Mouse (Mus musculus): ENCODE results near the gene Cd4. TPM values are rescaled to one million over a fixed set of nuclear protein-coding genes. Genes with fewer than 3 reads are reported as not detected.

Gene Cd4
- polyA plus RNA-seq, 1 experiment from 2014 or later: 0.28 TPM

DNA sequence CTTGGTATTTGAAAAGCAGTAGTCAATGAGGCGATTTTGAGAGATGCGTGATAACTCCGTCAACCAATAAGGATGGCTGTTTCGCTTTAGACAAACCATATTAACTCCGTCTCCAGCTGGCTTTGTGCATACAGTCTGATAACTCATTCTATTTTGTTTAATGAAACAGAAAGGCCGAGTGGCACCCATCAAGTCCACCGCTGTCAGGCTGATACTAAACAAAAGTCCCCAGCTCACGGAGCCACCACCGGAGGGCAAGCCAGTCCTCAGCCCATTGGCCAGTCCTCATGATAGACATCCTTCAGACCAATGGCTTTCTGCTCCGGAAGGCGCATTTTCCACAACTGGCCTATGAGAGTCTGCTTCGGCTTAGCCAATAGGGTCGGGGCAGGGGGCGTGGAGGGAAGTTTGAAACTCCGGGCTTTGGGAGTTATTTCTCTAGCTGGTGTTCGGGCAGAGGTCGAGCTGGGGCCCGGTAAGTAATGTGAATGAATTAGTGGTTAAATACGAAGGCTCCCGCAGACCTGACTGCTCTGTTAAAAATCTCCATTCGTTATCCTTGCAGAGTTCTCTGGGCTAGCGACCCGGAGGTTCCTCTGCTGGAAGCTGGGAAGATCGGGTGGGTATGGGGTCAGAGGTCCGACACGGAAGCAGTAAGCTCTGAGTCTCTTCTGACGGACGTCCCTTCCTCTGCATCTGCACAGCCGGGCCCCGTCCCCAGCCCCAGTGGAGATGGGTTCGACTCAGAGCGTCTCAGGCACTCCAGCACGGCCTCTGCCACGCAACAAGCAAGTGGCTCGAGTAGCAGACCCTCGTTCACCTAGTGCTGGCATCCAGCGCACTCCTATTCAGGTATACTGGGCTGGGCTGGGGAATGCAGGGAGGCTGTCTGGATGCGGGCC, 58.0 kb downstream of the Cd4 start:
- peak; percentile 21; the same call in 1 of the 2 replicates for TF ChIP-seq CTCF (IDR thresholded peaks at IDR 0.05; ENCODE audit: low read depth)
- WGBS: under 1% methylated on average over 38 of the region's 38 CpGs
- H3K27me3 ChIP-seq (ENCODE audit: insufficient read depth, low read length): no peaks in the 10 kb centered on the region
- H3K4me3 ChIP-seq (replicated peaks; ENCODE audit: low read depth, low read length): peak overlapping the region; percentile 67
- H3K4me2 ChIP-seq (ENCODE audit: low read length): peak overlapping the region; percentile 74
- no peaks in the 10 kb centered on the region for H3K9me3 ChIP-seq (replicated peaks; ENCODE audit: low read length)
- peak; percentile 98 for DNase-seq (ENCODE audit: low spot score)
- peak; percentile 87 for ATAC-seq (replicated peaks; ENCODE audit: low FRiP score, low read depth)
- H3K36me3 ChIP-seq (ENCODE audit: insufficient read depth, low read length): peaks cover 9% of the 10 kb centered on the region
- H3K27ac ChIP-seq: peak overlapping the region; percentile 92
- peak overlapping the region; percentile 70 for H3K9ac ChIP-seq (ENCODE audit: low read depth, low read length)
- H3K4me1 ChIP-seq (replicated peaks; ENCODE audit: insufficient read depth, low read length): peaks cover 5% of the 10 kb centered on the region; the same call in 1 of the 2 replicates

- ATAC-seq (replicated peaks; ENCODE audit: low FRiP score, low read depth) (peak; percentile 94), DNase-seq (ENCODE audit: low spot score) (peak; percentile 100)
- TF ChIP-seq CTCF (IDR thresholded peaks at IDR 0.05; ENCODE audit: low read depth): peak; percentile 45
- peak within 1 kb of the TSS; percentile 92 for H3K27ac ChIP-seq
- peak within 1 kb of the TSS; percentile 70 for H3K9ac ChIP-seq (ENCODE audit: low read depth, low read length)
- no peaks in the 10 kb centered on the region for H3K9me3 ChIP-seq (replicated peaks; ENCODE audit: low read length)
- no peaks in the 10 kb centered on the region for H3K27me3 ChIP-seq (ENCODE audit: insufficient read depth, low read length)
- peaks cover 18% of the 10 kb centered on the region for H3K36me3 ChIP-seq (ENCODE audit: insufficient read depth, low read length)
- H3K4me3 ChIP-seq (replicated peaks; ENCODE audit: low read depth, low read length): peak within 1 kb of the TSS; percentile 67
- under 1% methylated on average over 55 of the region's 55 CpGs for WGBS
- H3K4me1 ChIP-seq (replicated peaks; ENCODE audit: insufficient read depth, low read length): peaks cover 5% of the 10 kb centered on the region; the same call in 1 of the 2 replicates
- H3K4me2 ChIP-seq (ENCODE audit: low read length): peak within 1 kb of the TSS; percentile 89
Measured at GRCm38 (mm10) chr6:124828868-124829798, 58.9 kb downstream of the Cd4 start, which contains the start of the genes Usp5 and Cdca3. Usp5 (minus strand) TSS chr6:124829484. Cdca3 (plus strand) TSS chr6:124829547.

DNA sequence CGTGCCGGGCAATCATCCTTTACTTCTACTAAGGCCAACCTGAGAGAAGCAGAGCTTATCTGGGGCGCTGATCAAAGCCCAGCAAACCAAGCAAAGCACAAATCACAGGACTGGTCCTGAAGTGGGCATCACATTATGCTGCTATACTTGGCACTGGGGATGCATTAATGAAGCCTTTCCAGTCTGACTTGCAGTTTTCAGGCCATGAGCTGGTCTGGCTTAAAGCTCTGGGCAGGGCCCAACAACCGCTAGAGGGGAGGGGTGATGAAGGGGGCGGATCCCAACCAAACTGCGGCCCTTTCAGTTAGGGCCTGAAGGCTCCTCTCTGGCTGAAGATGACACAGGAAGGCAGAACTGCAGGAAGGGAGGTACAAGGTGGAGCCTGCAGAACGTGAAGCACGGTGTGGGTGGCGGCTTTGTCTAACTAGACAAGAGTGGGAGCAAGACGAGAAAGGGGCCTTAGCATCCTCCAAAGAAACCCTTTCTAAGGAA, 59.9 kb downstream of the Cd4 start:
- Histone ChIP-seq H3K9me3 (replicated peaks; ENCODE audit: low read length) (no peaks in the 10 kb centered on the region), H3K36me3 (ENCODE audit: insufficient read depth, low read length) (peaks cover 28% of the 10 kb centered on the region), H3K27ac (peak overlapping the region; percentile 38; the same call in 1 of the 2 replicates), H3K4me2 (ENCODE audit: low read length) (peak overlapping the region; percentile 89), H3K4me1 (replicated peaks; ENCODE audit: insufficient read depth, low read length) (peaks cover 5% of the 10 kb centered on the region; the same call in 1 of the 2 replicates), H3K4me3 (replicated peaks; ENCODE audit: low read depth, low read length) (peak overlapping the region; percentile 67), H3K9ac (ENCODE audit: low read depth, low read length) (peak overlapping the region; percentile 52), H3K27me3 (ENCODE audit: insufficient read depth, low read length) (no peaks in the 10 kb centered on the region)
- peak; percentile 23; the same call in 1 of the 2 replicates for TF ChIP-seq CTCF (IDR thresholded peaks at IDR 0.05; ENCODE audit: low read depth)
- WGBS: 17% methylated on average over 10 of the region's 10 CpGs
- no peak for ATAC-seq (replicated peaks; ENCODE audit: low FRiP score, low read depth)
- DNase-seq (ENCODE audit: low spot score): peak; percentile 61

DNA sequence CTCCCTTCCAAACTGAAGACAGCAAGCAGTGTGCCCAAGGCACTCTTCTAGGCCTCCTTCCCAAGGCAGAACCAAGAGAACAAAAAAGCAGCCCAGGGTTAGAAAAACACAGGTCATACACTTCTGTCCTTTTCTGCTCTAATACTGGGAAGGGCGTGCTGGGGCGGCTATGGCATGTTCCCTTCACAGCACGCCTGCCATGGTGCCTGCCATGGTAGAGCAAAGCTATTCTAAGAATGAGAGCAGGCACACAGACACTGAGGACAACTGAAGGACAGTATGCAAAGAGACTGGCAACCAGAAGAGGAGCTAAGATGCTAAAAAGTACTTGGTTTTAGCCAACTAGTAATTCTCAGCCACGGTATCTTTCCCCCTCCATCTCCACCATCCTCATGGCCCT, 66.0 kb downstream of the Cd4 start:
- no peaks in the 10 kb centered on the region for H3K9me3 ChIP-seq (replicated peaks; ENCODE audit: low read length)

DNA sequence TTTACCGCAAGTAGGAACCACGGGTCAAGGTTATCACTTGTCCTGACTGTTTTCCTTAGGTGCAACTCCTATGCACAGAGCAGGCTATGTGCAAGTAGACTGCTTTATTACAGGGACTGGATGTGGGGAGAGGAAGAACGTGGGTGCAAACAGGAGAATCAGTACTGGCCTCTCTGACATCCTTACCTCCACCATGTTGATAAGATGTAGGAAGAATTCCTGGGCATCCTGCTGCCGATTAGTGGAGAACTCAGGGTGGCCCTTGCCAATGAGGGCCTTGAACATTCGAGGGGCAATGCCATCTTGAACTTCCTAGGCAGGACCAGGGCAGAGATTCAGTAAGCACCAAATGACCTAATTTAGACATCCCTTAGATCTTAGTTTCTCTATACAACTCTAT, 67.1 kb downstream of the Cd4 start:
- Histone ChIP-seq H3K4me1 (replicated peaks; ENCODE audit: insufficient read depth, low read length) (no peaks in the 10 kb centered on the region), H3K4me3 (replicated peaks; ENCODE audit: low read depth, low read length) (no peak overlapping the region), H3K9ac (ENCODE audit: low read depth, low read length) (no peak overlapping the region), H3K27me3 (ENCODE audit: insufficient read depth, low read length) (no peaks in the 10 kb centered on the region), H3K4me2 (ENCODE audit: low read length) (no peak overlapping the region), H3K27ac (no peak overlapping the region), H3K36me3 (ENCODE audit: insufficient read depth, low read length) (peaks cover 83% of the 10 kb centered on the region), H3K9me3 (replicated peaks; ENCODE audit: low read length) (no peaks in the 10 kb centered on the region)
- DNase-seq (ENCODE audit: low spot score): no peak
- TF ChIP-seq CTCF (IDR thresholded peaks at IDR 0.05; ENCODE audit: low read depth): no peak
- WGBS: 92% methylated on average over 5 of the region's 5 CpGs
- no peak for ATAC-seq (replicated peaks; ENCODE audit: low FRiP score, low read depth)

More for the DNA sequence above, 66.0 kb downstream of the Cd4 start:
- TF ChIP-seq CTCF (IDR thresholded peaks at IDR 0.05; ENCODE audit: low read depth): no peak
- no peak overlapping the region for H3K4me3 ChIP-seq (replicated peaks; ENCODE audit: low read depth, low read length)
- WGBS: 97% methylated on average over 4 of the region's 4 CpGs
- H3K36me3 ChIP-seq (ENCODE audit: insufficient read depth, low read length): peaks cover 84% of the 10 kb centered on the region
- H3K4me1 ChIP-seq (replicated peaks; ENCODE audit: insufficient read depth, low read length): no peaks in the 10 kb centered on the region
- ATAC-seq (replicated peaks; ENCODE audit: low FRiP score, low read depth) (no peak), DNase-seq (ENCODE audit: low spot score) (no peak)
- no peak overlapping the region for H3K27ac ChIP-seq
- no peak overlapping the region for H3K9ac ChIP-seq (ENCODE audit: low read depth, low read length)
- H3K27me3 ChIP-seq (ENCODE audit: insufficient read depth, low read length): no peaks in the 10 kb centered on the region
- no peak overlapping the region for H3K4me2 ChIP-seq (ENCODE audit: low read length)
